Mouse (Mus musculus) layer of hippocampus, adult 18-20 months (tissue): ENCODE data around the gene Slc43a1. TPM values are rescaled to one million over a fixed set of nuclear protein-coding genes. Genes with fewer than 3 reads are reported as not detected.

Source experiments
- DNase-seq, 2 experiments: peaks; one replicate each; pipeline ENCODE4 v3.0.0; 2022; ENCODE audit warnings: low spot score in 2 of 2
- total RNA-seq, 2 experiments: library from RNA; stranded (reverse); gene quantifications; 2 replicates each; pipeline ENCODE4 v1.2.3; 2021

The Slc43a1 gene
- total RNA-seq, 2 experiments from 2014 or later: 0.15 to 0.27 TPM

- DNase-seq: peak; percentile 72 to 82
Measured at GRCm38 (mm10) chr2:84865616-84866571, 27.2 kb downstream of the Slc43a1 start.

DNA sequence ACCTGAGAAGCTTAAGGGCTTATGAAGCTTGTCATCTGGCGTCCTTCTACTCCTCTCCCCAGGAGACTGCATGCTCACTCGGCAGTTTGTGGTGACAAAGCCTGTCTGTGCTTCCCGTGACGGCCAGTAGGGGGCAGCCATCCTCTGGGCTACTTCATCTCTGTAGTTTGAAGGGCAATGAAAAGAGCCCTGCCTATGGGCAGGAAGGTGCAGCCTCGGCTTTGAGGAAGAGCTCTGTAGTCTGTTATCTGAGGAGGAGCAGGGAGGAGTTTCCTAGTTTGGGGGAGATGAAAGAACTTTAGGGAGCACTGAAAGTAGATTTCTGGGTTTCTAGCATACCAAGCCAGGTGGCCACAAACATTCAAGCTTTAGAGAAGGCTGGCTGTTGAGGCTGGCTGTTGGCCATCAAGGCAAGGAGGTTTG, 29.9 kb downstream of the Slc43a1 start:
- DNase-seq: peak; percentile 67 to 87

GRCm38 (mm10) chr2:84868977-84869376, 30.3 kb downstream of the Slc43a1 start:
- DNase-seq: peak in 1 of 2 experiments; percentile 49

GRCm38 (mm10) chr2:84870623-84871160, 32.0 kb downstream of the Slc43a1 start:
- DNase-seq: peak in 1 of 2 experiments; percentile 18

DNA sequence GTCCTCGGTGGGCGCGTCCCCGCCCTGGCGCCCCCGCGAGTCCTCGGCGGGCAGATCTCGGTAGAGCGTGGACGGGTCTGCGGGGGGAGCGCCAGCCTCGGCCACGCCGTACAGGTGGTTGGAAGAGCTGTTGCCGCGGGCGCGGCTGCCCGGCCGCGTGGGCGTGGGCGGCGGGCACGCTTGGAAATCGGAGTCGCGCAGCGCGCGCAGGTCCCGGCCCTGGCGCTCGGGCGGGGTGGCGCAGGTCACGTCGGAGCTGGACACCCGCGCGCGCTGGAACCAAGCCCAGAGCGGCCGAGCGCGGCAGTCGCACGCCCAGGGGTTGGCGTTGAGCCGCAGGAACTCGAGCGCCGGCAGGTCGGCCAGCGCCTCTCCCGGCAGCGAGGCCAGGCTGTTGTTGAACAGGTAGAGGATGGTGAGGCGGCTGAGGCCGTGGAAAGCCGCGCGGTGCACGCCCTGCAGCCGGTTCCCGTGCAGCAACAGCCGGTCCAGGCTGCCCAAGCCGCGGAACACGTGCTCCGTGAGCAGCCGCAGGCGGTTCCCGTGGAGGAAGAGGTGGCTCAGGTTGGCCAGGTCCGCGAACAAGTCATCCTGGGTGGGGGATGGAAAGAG, 33.6 kb downstream of the Slc43a1 start:
- DNase-seq: peak in 1 of 2 experiments; percentile 15

DNA sequence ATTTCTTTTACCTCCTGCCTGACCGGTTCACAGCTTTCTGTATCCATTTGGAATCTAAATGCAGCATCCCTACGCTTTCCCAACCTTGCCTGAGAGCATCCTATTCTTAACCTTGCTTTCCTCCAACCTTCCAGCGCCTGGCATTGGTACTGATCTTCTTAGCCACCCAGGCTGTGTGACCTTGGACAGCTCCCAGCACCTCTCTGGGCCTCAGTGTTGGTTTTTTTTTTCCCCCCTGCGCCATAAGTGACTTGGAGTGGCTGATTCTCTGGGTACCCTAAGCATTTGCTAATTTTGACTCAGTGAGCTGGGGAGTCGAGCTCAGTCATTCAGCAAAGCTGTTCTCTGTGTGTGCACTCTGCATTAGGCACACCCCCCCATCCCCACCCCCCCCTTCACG, 37.2 kb downstream of the Slc43a1 start:
- DNase-seq: no peak

DNA sequence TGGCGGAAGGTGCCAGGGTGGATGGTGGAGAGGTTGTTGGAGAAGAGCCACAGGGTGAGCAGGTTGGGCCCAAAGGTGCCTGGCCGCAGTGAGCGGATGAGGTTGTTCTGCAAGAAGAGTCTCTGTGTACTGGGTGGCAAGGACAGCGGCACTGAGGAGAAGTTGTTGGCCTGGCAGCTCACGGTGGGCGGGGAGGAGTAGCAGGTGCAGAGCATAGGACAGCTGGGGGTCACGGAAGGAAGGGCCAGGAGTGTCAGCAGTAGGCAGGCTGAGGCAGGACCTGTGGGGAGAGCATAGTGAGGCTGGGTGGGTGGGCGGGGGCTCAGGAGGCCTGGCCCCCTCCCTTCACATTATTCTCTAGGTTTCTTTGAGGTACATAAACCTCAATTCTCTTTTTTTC, 41.9 kb downstream of the Slc43a1 start:
- no peak for DNase-seq

GRCm38 (mm10) chr2:84882606-84883005, 44.0 kb downstream of the Slc43a1 start:
- DNase-seq: peak; percentile 69 to 80

DNA sequence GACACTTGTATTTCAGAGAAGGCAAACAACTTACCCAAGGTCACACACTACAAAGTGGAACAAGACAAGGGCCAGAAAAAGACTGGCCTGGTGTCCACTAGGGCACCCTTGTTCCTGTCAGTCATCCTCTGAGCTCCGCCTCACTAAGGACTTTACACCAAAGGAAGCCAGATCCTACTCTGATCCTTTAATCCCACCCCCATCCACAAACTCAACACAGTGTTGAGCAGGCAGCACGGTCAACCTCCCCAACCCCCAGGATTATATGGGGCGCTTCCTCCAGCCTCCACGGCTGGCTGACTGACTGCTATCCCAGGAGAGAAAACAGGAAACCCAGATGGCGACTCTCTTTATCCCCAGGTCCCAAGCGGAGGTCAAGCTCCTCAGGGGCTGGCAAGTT, 44.4 kb downstream of the Slc43a1 start:
- DNase-seq: no peak

GRCm38 (mm10) chr2:84883530-84883929, 44.9 kb downstream of the Slc43a1 start:
- DNase-seq: peak in 1 of 2 experiments; percentile 5

- DNase-seq: peak in 1 of 2 experiments; percentile 5
Measured at GRCm38 (mm10) chr2:84883942-84884341, 45.3 kb downstream of the Slc43a1 start.

GRCm38 (mm10) chr2:84884611-84885010, 46.0 kb downstream of the Slc43a1 start:
- DNase-seq: peak in 1 of 2 experiments; percentile 11

DNA sequence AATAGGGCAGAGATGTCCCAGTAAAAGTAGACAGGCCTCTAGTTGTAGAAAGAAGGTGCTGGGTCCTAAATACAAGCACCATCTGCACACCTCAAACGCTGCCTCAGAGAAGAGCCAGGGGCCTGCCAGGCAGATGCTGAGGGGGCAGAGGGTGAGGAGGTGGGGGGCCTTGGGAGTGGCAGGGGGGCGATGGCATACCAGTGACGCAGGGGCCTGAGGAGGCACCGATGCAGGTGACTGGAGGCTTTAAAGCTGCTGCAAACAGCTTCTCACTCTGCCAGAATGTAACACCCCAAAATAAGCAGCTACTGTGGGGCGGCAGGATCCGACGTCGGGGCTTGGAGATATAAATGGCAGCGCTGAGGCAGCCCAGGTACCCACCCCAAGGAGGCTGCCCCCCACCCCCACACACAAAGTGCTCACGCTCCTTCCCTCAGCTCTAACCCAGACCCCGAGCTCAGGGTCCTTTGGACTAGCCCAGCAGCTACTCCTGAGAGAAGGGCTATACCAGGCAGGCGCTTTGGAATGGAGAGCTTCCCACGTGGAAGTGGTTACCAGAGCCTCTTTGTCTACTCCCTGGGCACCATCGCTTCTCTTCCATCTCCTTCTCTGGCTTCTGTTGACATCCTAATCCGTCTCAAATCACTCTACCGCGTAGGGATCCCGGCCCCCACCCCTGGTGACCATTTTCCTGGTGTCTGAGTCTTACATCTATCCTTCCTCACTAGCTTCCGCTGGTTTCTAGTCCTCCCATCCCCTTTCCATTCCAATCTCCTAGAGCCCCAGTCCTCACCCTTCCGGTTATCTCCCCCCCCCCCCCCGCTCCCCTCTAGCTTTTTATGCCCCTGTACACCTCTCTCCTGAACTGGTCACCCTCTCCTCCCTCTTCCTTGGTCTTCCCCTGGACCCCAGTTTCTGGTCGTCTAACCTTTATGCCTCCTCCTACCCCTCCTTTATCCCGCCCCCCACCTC, 46.7 kb downstream of the Slc43a1 start:
- peak in 1 of 2 experiments; percentile 36 for DNase-seq

GRCm38 (mm10) chr2:84886234-84886731, 47.6 kb downstream of the Slc43a1 start, which contains the start of gene Rtn4rl2:
Rtn4rl2 (minus strand) TSS chr2:84886710.
- DNase-seq: no peak

GRCm38 (mm10) chr2:84886821-84887281, 48.2 kb downstream of the Slc43a1 start:
- DNase-seq: peak in 1 of 2 experiments; percentile 67

DNA sequence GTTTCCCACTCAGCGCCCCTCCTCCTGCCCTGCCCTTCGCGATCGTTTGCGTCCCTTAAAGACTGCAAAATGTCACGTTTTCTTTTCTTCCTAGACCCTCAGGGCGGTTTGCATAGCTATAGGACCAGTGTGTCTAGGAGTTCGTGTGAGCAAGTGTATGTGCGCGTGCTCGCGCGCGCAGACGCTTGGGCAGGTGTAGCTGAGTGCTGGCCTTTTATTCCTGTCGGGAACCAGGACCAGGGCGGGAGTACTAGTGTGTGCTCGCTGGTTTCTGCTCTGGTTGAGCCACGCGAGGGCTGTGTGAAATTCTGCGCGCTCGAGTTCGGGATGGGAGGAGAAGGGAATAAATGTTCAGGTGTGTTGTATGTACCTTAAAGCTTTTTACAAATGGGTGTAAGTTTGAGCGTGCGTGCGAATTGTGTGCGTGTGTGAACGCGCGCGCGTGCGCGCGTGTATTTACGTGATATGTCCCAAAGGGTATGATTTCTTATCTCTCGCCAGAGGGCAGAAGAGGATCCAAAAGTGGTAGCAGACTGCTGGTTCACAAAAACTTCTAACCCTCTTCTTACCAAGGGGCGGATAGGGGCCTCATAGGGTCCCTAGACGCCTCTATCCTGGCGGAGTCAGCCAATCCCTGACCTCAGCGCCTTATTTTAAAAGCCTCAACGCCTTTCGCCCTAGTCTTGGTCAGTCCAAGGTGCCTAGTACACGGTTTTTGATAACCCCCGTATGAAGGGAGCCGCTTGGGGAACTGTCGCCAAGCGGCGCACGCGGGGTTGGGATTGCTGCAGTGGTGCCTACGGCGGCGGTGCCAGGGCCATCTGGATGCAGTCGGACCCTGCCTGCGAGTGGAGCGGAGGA, 49.0 kb downstream of the Slc43a1 start:
- DNase-seq: peak in 1 of 2 experiments; percentile 83

DNA sequence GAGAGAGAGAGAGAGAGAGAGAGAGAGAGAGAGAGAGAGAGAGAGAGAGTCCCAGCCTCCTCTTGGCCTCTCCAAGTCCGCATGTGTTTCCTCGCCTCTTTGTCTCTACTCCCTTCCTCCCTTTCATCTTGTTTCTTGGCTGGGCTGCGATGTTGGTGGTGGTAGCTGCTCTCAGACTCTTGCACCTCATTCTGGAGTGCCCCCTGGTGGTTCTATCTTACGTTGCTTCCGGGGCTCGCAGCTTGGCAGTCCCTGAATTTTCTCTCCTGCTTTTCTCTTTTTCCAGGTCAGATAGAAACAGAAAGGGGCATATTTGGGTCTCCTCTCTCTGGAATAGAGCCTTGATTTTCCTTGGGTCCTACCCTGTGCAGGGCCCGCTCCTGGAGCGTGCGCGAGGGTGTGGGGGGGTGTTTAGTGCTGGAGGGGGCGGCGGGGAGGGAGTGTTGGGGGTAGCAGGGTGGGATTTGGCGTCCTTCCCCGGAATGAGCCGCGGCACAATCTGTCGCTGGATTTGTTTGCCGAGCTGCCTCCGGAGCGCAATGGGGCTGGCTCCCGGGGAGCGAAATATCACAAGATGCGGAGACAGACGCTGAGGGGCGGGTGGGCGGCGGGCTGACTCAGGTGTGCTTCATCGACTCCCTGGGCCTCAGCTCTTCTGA, 50.1 kb downstream of the Slc43a1 start:
- peak; percentile 86 to 92 for DNase-seq

GRCm38 (mm10) chr2:84889316-84890044, 50.8 kb downstream of the Slc43a1 start:
- no peak for DNase-seq
